Mouse (Mus musculus): Measurements from ENCODE around the gene Ppfia3. TPM values are rescaled to one million over a fixed set of nuclear protein-coding genes. Genes with fewer than 3 reads are reported as not detected.
A peak's percentile ranks its signal among the peaks of the same experiment; 100 is the strongest.

The Ppfia3 gene
- 10.7 and 17.3 TPM in 2 replicates for polyA plus RNA-seq (2014; fragmentation: Nextera tagmentation; extraction: Ambion mirVana)

DNA sequence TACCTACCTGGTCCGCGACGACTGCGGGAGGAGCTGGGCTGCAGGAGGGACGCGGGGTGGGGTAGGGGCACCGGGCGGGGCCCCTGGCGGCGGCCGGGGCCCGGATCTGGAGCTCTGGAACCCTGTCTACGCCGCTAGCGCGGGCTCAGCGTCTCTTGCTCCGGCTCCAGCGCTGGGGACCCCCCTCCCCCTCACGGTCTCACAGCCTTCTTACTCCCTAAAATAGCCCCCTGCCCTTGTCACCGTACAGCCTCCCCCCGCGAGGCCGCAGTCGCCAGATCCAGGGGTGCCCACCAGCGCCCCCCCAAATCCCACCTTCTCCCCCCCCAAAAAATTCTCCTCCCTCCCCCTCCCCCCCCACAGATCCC lies at the start of gene Ppfia3:
TSS of gene Ppfia3 (minus strand) at position 368 of the 368 bp plus-strand sequence.
- Histone ChIP-seq H3K36me3 (ENCODE audit: control insufficient read depth, insufficient read depth, low read length) (0 out of 2 replicates have a peak, but pooled peaks cover 1% of the 10 kb centered on the region), H3K9me3 (replicated peaks; ENCODE audit: control insufficient read depth, low read length) (no peaks in the 10 kb centered on the region), H3K27ac (ENCODE audit: low read depth, low read length) (peak within 1 kb of the TSS; percentile 72), H3K27me3 (replicated peaks; ENCODE audit: control insufficient read depth, insufficient read depth, low read length) (peaks cover 6% of the 10 kb centered on the region; the same call in 1 of the 2 replicates), H3K4me1 (ENCODE audit: control insufficient read depth, insufficient read depth, low read length) (peaks cover 34% of the 10 kb centered on the region), H3K9ac (ENCODE audit: low read length) (peak within 1 kb of the TSS; percentile 83), H3K4me2 (ENCODE audit: low read length) (peak within 1 kb of the TSS; percentile 89), H3K4me3 (ENCODE audit: low read depth, low read length) (peak within 1 kb of the TSS; percentile 83)
- WGBS: 2% methylated on average over 25 of the region's 26 CpGs
- DNase-seq (ENCODE audit: low spot score) (no peak), ATAC-seq (peak; percentile 60)

DNA sequence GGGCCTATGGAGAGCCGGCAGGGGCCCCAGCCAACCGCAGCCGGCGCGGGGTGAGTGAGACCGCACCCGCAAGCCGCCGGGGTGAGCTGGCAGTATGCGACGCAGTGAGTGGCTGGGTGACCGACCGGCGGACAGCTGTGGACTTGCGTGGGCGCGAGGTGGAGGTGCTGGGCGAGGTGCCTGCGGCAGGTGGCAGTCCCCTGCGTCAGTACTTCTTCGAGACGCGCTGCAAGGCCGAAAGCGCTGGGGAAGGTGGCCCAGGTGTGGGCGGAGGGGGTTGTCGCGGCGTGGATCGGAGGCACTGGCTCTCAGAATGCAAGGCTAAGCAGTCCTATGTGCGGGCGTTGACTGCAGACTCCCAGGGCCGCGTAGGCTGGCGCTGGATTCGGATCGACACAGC lies 48.8 kb upstream of the Ppfia3 start:
- no peak for ATAC-seq
- H3K36me3 ChIP-seq (ENCODE audit: control insufficient read depth, insufficient read depth, low read length): no peaks in the 10 kb centered on the region

DNA sequence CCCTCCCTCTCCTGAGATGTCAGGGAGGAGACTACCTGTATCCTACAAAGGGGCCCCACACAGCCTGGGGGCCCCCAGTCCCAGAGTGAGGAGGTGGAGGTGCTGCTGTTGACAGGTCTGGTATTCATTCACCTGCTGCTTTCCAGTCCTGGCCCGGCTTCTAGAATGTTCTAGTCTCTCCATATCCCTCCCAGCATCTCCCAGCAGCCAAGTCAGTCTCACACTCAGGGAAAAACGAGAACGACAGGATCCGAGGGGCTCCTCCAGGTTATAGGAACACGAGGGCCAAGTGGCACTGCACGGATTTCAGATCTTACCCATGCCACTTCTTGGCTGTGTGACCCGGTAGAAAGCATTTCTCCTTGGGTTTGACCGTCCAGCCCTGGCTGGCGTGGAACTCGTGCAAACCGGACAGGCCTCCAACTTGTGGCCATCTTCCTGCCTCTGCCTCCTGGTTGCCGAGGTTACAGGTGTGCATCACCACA lies 48.0 kb upstream of the Ppfia3 start:
- Histone ChIP-seq H3K4me2 (ENCODE audit: low read length) (no peak overlapping the region), H3K4me1 (ENCODE audit: control insufficient read depth, insufficient read depth, low read length) (no peaks in the 10 kb centered on the region), H3K27ac (ENCODE audit: low read depth, low read length) (no peak overlapping the region), H3K9me3 (replicated peaks; ENCODE audit: control insufficient read depth, low read length) (no peaks in the 10 kb centered on the region), H3K36me3 (ENCODE audit: control insufficient read depth, insufficient read depth, low read length) (no peaks in the 10 kb centered on the region), H3K27me3 (replicated peaks; ENCODE audit: control insufficient read depth, insufficient read depth, low read length) (peaks cover 84% of the 10 kb centered on the region), H3K9ac (ENCODE audit: low read length) (no peak overlapping the region), H3K4me3 (ENCODE audit: low read depth, low read length) (no peak overlapping the region)
- WGBS: 47% methylated on average over 12 of the region's 12 CpGs
- ATAC-seq: no peak
- no peak for DNase-seq (ENCODE audit: low spot score)

More for the DNA sequence above, 48.8 kb upstream of the Ppfia3 start:
- no peak for DNase-seq (ENCODE audit: low spot score)
- Histone ChIP-seq H3K4me2 (ENCODE audit: low read length) (no peak overlapping the region), H3K4me3 (ENCODE audit: low read depth, low read length) (no peak overlapping the region), H3K9ac (ENCODE audit: low read length) (peak overlapping the region; percentile 25; the same call in 1 of the 2 replicates), H3K4me1 (ENCODE audit: control insufficient read depth, insufficient read depth, low read length) (no peaks in the 10 kb centered on the region), H3K27ac (ENCODE audit: low read depth, low read length) (no peak overlapping the region), H3K9me3 (replicated peaks; ENCODE audit: control insufficient read depth, low read length) (no peaks in the 10 kb centered on the region), H3K27me3 (replicated peaks; ENCODE audit: control insufficient read depth, insufficient read depth, low read length) (peaks cover 77% of the 10 kb centered on the region)
- 12% methylated on average over 37 of the region's 37 CpGs for WGBS

DNA sequence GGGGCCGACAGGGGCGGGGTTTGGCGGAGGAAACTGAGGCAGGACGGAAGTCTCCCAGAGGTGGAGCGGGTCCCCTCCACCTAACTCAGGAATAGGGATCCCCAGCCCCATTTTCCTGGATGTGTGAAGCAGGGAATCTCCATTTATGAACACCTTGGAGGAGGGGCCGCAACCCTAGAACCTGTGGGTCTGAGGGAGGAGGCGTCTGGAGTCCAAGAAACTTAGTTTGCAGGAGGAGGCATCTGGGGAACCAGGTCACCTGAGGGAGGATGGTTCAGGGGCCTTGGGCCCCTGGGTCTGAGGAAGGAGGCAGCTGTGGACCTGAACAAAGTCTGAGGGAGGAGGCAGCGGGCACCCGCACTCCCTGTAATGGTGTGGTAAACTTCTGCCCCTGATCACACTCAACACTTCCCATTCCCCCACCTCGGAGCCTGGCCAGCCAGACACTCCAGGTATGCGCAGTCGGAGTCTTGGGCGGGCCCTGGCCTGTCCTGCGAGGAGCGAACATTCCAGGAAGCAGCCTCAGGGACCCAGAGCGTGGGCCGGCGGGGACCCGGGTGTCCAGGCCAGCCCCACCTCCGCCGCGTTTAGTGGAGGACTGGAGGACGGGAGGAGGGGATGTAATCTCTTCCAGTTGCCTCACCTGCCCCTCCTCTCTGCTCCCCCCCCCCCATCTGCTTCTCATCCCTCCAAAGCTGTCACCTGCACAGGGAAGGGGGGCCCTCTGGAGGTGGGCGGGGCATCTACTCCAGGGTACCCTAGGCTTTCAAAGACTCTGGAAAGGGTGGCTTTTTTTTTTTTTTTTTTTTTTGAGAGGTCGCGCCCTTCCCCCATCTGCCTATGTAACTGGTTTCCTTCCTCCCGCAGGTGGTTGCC lies 47.3 kb upstream of the Ppfia3 start:
- H3K4me3 ChIP-seq (ENCODE audit: low read depth, low read length): peak overlapping the region; percentile 45
- no peaks in the 10 kb centered on the region for H3K9me3 ChIP-seq (replicated peaks; ENCODE audit: control insufficient read depth, low read length)
- H3K4me1 ChIP-seq (ENCODE audit: control insufficient read depth, insufficient read depth, low read length): no peaks in the 10 kb centered on the region
- H3K36me3 ChIP-seq (ENCODE audit: control insufficient read depth, insufficient read depth, low read length): no peaks in the 10 kb centered on the region
- peak; percentile 35; the same call in 1 of the 2 replicates for ATAC-seq
- 2% methylated on average over 21 of the region's 27 CpGs for whole genome bisulfite sequencing
- H3K9ac ChIP-seq (ENCODE audit: low read length): peak overlapping the region; percentile 64
- no peak overlapping the region for H3K27ac ChIP-seq (ENCODE audit: low read depth, low read length)
- peaks cover 91% of the 10 kb centered on the region for H3K27me3 ChIP-seq (replicated peaks; ENCODE audit: control insufficient read depth, insufficient read depth, low read length)
- peak overlapping the region; percentile 85 for H3K4me2 ChIP-seq (ENCODE audit: low read length)
- no peak for DNase-seq (ENCODE audit: low spot score)

DNA sequence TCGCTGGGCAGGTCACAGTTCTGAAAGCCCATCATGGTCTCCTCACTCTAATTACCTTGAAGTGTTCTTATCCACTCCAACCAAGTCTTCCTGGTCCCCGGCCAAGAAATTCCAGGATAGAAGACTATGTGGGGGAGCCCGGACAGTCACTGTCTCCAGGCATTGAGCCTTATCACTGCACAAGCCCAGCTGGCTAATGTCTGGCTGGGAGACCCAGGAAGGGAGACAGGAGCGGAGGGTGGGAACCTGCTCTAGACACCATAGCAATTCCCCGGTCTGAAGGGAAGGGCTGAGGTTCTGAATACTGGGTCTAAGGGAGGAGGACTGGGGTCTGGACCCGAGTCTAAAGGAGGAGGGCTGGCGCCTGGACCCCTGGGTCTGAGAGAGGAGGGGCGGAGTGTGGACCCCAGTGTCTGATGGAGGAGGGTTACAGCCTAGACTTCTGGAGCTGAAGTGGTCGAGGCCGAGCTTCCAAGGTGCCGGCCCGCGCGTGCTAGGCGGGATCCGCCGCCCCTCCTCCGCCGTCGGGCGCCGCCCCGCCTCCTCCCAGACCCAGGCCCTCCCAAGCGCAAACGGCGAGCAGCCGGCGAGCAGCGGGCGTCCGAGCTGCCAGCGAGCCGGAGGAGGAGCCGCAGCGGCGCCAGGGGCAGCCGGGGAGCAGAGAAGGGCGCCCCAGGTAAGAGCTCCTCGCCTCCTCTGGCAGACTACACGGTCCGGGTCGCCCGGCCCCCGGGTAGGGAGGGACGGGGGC lies 46.5 kb upstream of the Ppfia3 start, which contains the start of gene Ntf5:
TSS of gene Ntf5 (plus strand) at position 583 of the 751 bp plus-strand sequence.
- peaks cover 90% of the 10 kb centered on the region for H3K27me3 ChIP-seq (replicated peaks; ENCODE audit: control insufficient read depth, insufficient read depth, low read length)
- peak; percentile 63 for ATAC-seq
- H3K27ac ChIP-seq (ENCODE audit: low read depth, low read length): no peak within 1 kb of the TSS
- H3K4me1 ChIP-seq (ENCODE audit: control insufficient read depth, insufficient read depth, low read length): no peaks in the 10 kb centered on the region
- WGBS: 3% methylated on average over 36 of the region's 45 CpGs
- H3K36me3 ChIP-seq (ENCODE audit: control insufficient read depth, insufficient read depth, low read length): no peaks in the 10 kb centered on the region
- DNase-seq (ENCODE audit: low spot score): peak; percentile 33
- peak within 1 kb of the TSS; percentile 45 for H3K4me3 ChIP-seq (ENCODE audit: low read depth, low read length)
- peak within 1 kb of the TSS; percentile 85 for H3K4me2 ChIP-seq (ENCODE audit: low read length)
- no peaks in the 10 kb centered on the region for H3K9me3 ChIP-seq (replicated peaks; ENCODE audit: control insufficient read depth, low read length)
- H3K9ac ChIP-seq (ENCODE audit: low read length): peak within 1 kb of the TSS; percentile 64

DNA sequence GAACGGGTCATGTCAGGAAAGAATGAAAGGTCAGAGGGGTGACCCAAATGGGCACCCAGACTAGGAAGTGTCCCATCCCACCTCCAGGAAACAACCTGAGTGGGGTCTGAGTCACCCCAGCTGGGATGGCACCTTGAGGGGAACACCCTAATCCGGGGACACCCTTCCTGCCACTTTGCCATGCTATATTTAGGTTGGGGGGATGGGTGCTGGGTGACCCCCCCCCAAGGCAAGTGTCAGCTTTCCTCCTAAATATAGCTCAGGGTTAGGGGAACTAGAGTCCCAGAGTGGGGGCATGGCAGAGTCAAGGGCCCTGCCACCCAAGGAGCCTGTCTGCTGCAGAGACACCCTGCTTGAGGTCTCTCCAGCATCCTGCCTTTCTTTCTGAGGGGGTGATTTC lies 45.6 kb upstream of the Ppfia3 start:
- H3K27ac ChIP-seq (ENCODE audit: low read depth, low read length): no peak overlapping the region
- H3K36me3 ChIP-seq (ENCODE audit: control insufficient read depth, insufficient read depth, low read length): no peaks in the 10 kb centered on the region
- no peaks in the 10 kb centered on the region for H3K9me3 ChIP-seq (replicated peaks; ENCODE audit: control insufficient read depth, low read length)
- H3K27me3 ChIP-seq (replicated peaks; ENCODE audit: control insufficient read depth, insufficient read depth, low read length): peaks cover 92% of the 10 kb centered on the region
- no peak overlapping the region for H3K9ac ChIP-seq (ENCODE audit: low read length)
- ATAC-seq: no peak
- no peak overlapping the region for H3K4me3 ChIP-seq (ENCODE audit: low read depth, low read length)
- H3K4me1 ChIP-seq (ENCODE audit: control insufficient read depth, insufficient read depth, low read length): no peaks in the 10 kb centered on the region
- H3K4me2 ChIP-seq (ENCODE audit: low read length): no peak overlapping the region
- DNase-seq (ENCODE audit: low spot score): no peak
- WGBS: 86% methylated on average over 2 of the region's 2 CpGs

DNA sequence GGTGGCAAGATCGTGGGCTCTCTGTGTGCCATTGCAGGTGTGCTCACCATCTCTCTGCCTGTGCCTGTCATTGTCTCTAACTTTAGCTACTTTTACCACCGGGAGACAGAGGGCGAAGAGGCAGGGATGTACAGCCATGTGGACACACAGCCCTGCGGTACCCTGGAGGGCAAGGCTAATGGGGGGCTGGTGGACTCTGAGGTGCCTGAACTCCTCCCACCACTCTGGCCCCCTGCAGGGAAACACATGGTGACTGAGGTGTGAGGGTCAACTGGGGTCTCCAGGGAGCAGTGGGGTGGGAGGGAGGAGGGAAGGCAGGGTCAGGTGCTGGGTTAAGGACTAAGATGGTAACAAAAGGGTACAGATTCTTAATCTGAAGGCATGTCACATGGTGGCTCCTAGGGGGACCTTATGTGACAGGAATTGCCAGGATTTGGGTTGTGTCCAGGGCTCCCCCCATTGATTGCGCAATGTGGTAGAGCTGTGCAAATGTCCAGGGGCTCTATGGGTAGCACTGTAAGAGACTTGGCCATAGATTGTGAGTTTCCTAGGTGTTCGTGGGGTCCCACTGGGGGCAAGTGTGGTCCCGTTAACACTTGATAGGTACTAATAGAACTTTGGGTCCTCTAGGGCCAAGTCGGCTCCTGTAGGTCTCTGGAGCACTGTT lies 42.8 kb upstream of the Ppfia3 start:
- DNase-seq (ENCODE audit: low spot score): no peak

DNA sequence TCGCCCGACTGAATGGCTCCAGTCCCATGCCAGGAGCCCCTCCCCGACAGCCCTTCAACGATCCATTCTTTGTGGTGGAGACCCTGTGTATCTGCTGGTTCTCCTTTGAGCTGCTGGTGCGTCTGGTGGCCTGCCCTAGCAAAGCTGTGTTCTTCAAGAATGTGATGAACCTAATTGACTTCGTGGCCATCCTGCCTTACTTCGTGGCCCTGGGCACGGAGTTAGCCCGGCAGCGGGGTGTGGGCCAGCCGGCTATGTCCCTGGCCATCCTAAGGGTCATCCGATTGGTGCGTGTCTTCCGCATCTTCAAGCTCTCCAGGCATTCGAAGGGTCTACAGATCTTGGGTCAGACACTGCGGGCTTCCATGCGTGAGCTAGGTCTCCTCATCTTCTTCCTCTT lies 42.1 kb upstream of the Ppfia3 start:
- H3K27ac ChIP-seq (ENCODE audit: low read depth, low read length): no peak overlapping the region
- H3K4me1 ChIP-seq (ENCODE audit: control insufficient read depth, insufficient read depth, low read length): no peaks in the 10 kb centered on the region
- no peak overlapping the region for H3K4me3 ChIP-seq (ENCODE audit: low read depth, low read length)
- peaks cover 83% of the 10 kb centered on the region for H3K27me3 ChIP-seq (replicated peaks; ENCODE audit: control insufficient read depth, insufficient read depth, low read length)
- H3K9ac ChIP-seq (ENCODE audit: low read length): no peak overlapping the region
- no peaks in the 10 kb centered on the region for H3K9me3 ChIP-seq (replicated peaks; ENCODE audit: control insufficient read depth, low read length)
- H3K36me3 ChIP-seq (ENCODE audit: control insufficient read depth, insufficient read depth, low read length): no peaks in the 10 kb centered on the region
- 89% methylated on average over 17 of the region's 17 CpGs for WGBS
- no peak overlapping the region for H3K4me2 ChIP-seq (ENCODE audit: low read length)
- ATAC-seq (no peak), DNase-seq (ENCODE audit: low spot score) (no peak)

More for the DNA sequence above, 42.8 kb upstream of the Ppfia3 start:
- no peak for ATAC-seq
- WGBS: 88% methylated on average over 8 of the region's 8 CpGs
- Histone ChIP-seq H3K27ac (ENCODE audit: low read depth, low read length) (no peak overlapping the region), H3K4me2 (ENCODE audit: low read length) (no peak overlapping the region), H3K4me1 (ENCODE audit: control insufficient read depth, insufficient read depth, low read length) (no peaks in the 10 kb centered on the region), H3K4me3 (ENCODE audit: low read depth, low read length) (no peak overlapping the region), H3K9me3 (replicated peaks; ENCODE audit: control insufficient read depth, low read length) (no peaks in the 10 kb centered on the region), H3K9ac (ENCODE audit: low read length) (no peak overlapping the region), H3K27me3 (replicated peaks; ENCODE audit: control insufficient read depth, insufficient read depth, low read length) (peaks cover 90% of the 10 kb centered on the region), H3K36me3 (ENCODE audit: control insufficient read depth, insufficient read depth, low read length) (no peaks in the 10 kb centered on the region)
